Mouse (Mus musculus) embryonic facial prominence, embryonic 11.5 days (tissue): ENCODE data around the gene Galnt4. TPM values are rescaled to one million over a fixed set of nuclear protein-coding genes. Genes with fewer than 3 reads are reported as not detected.

Experiments
- ATAC-seq: fragments of 200-750 bp; cut with Nextera tagmentation; replicated peaks from 2 replicates; pipeline ENCODE4 v1.8.0; 2017; ENCODE audit warnings: low read depth; ENCODE audit not compliant: insufficient number of reproducible peaks, low FRiP score, low TSS enrichment
- DNase-seq: peaks from one replicate; pipeline ENCODE4 v3.0.0-alpha.2; 2015; ENCODE audit warnings: low spot score
- H3K27ac ChIP-seq: fragments of 300-500 bp; sonication (generic); replicated peaks from 2 replicates; pipeline ENCODE4 v1.5.1; 2014; ENCODE audit warnings: mild to moderate bottlenecking, low read depth, low read length, control low read depth
- H3K27me3 ChIP-seq: fragments of 300-500 bp; sonication (generic); 2 replicates; pipeline ENCODE4 v1.6.1; 2014; ENCODE audit warnings: mild to moderate bottlenecking, low read length, moderate library complexity, mixed read lengths; ENCODE audit not compliant: control insufficient read depth, insufficient read depth
- H3K36me3 ChIP-seq: fragments of 300-500 bp; sonication (generic); replicated peaks from 2 replicates; pipeline ENCODE4 v1.6.1; 2014; ENCODE audit warnings: low read depth, mild to moderate bottlenecking, low read length, moderate library complexity, mixed read lengths; ENCODE audit not compliant: control insufficient read depth, insufficient read depth
- H3K4me1 ChIP-seq: fragments of 300-500 bp; sonication (generic); 2 replicates; pipeline ENCODE4 v1.6.1; 2014; ENCODE audit warnings: low read length, mixed read lengths; ENCODE audit not compliant: control insufficient read depth, insufficient read depth
- H3K4me2 ChIP-seq: fragments of 300-500 bp; sonication (generic); 2 replicates; pipeline ENCODE4 v1.6.1; 2014; ENCODE audit warnings: low read depth, mild to moderate bottlenecking, control low read depth, low read length, moderate library complexity
- H3K4me3 ChIP-seq: fragments of 300-500 bp; sonication (generic); 2 replicates; pipeline ENCODE4 v1.5.1; 2014; ENCODE audit warnings: low read depth, low read length, control low read depth
- H3K9ac ChIP-seq: fragments of 300-500 bp; sonication (generic); replicated peaks from 2 replicates; pipeline ENCODE4 v1.6.1; 2014; ENCODE audit warnings: mild to moderate bottlenecking, control low read depth, low read length
- H3K9me3 ChIP-seq: fragments of 300-500 bp; sonication (generic); replicated peaks from 2 replicates; pipeline ENCODE4 v1.6.1; 2016; ENCODE audit warnings: mild to moderate bottlenecking, low read length, inconsistent platforms, mixed read lengths; ENCODE audit not compliant: control insufficient read depth
- WGBS: fragments of 180-500 bp; shearing (Covaris S2); extraction: QIAGEN DNeasy Blood & Tissue Kit; methylation state at CpG from one replicate; pipeline ENCODE4 v1.1.7; 2014; 5-methylcytosine and 5-hydroxymethylcytosine counted together
- polyA plus RNA-seq: library from polyadenylated mRNA; unstranded; fragments of >200 nt; fragmentation: Nextera tagmentation; extraction: Ambion mirVana; gene quantifications from 2 replicates; pipeline ENCODE4 v1.2.1, GENCODE M21; 2014

Galnt4 gene
- polyA plus RNA-seq, 1 experiment from 2014 or later: 7.3 TPM

- H3K4me1 ChIP-seq: no peaks in the 10 kb centered on the region
- WGBS: 88% methylated on average over 15 of the region's 16 CpGs
- no peaks in the 10 kb centered on the region for H3K36me3 ChIP-seq
- H3K27ac ChIP-seq: no peak overlapping the region
- DNase-seq: no peak
- no peaks in the 10 kb centered on the region for H3K9me3 ChIP-seq
- no peak overlapping the region for H3K4me2 ChIP-seq
- no peak overlapping the region for H3K4me3 ChIP-seq
- H3K27me3 ChIP-seq: no peaks in the 10 kb centered on the region
- no peak for ATAC-seq
- no peak overlapping the region for H3K9ac ChIP-seq
These were observed 9.0 kb downstream of the Galnt4 start for GRCm38 (mm10) chr10:99116650-99117615.

GRCm38 (mm10) chr10:99117876-99118275 is 9.9 kb downstream of the Galnt4 start:
- Histone ChIP-seq H3K9me3 (no peaks in the 10 kb centered on the region), H3K9ac (no peak overlapping the region), H3K4me2 (no peak overlapping the region), H3K36me3 (no peaks in the 10 kb centered on the region), H3K27ac (no peak overlapping the region), H3K4me1 (no peaks in the 10 kb centered on the region), H3K4me3 (no peak overlapping the region), H3K27me3 (no peaks in the 10 kb centered on the region)
- ATAC-seq (no peak), DNase-seq (no peak)
- WGBS: 76% methylated on average over 10 of the region's 10 CpGs

GRCm38 (mm10) chr10:99118697-99119096 is 10.7 kb downstream of the Galnt4 start:
- H3K4me1 ChIP-seq: no peaks in the 10 kb centered on the region
- H3K27ac ChIP-seq: no peak overlapping the region
- H3K4me2 ChIP-seq: no peak overlapping the region

GRCm38 (mm10) chr10:99119471-99119870 is 11.5 kb downstream of the Galnt4 start:
- DNase-seq: no peak

More at GRCm38 (mm10) chr10:99118697-99119096, 10.7 kb downstream of the Galnt4 start:
- DNase-seq (peak; percentile 72), ATAC-seq (peak; percentile 45; the same call in 1 of the 2 replicates)
- H3K27me3 ChIP-seq: no peaks in the 10 kb centered on the region
- H3K9me3 ChIP-seq: no peaks in the 10 kb centered on the region
- H3K4me3 ChIP-seq: no peak overlapping the region
- no peak overlapping the region for H3K9ac ChIP-seq
- H3K36me3 ChIP-seq: no peaks in the 10 kb centered on the region
- WGBS: 39% methylated on average over 6 of the region's 6 CpGs

GRCm38 (mm10) chr10:99126225-99126624 is 18.3 kb downstream of the Galnt4 start, which contains the start of gene Phxr2:
TSS of gene Phxr2 (minus strand) at chr10:99126325.
- no peak for ATAC-seq

More at GRCm38 (mm10) chr10:99119471-99119870, 11.5 kb downstream of the Galnt4 start:
- Histone ChIP-seq H3K27ac (no peak overlapping the region), H3K9ac (no peak overlapping the region), H3K27me3 (no peaks in the 10 kb centered on the region), H3K4me3 (no peak overlapping the region), H3K9me3 (no peaks in the 10 kb centered on the region), H3K4me1 (no peaks in the 10 kb centered on the region), H3K4me2 (no peak overlapping the region), H3K36me3 (no peaks in the 10 kb centered on the region)
- ATAC-seq: no peak
- 87% methylated on average over 4 of the region's 4 CpGs for whole genome bisulfite sequencing

GRCm38 (mm10) chr10:99126954-99127353 is 19.0 kb downstream of the Galnt4 start:
- Histone ChIP-seq H3K36me3 (no peaks in the 10 kb centered on the region; the same call in none of the 2 replicates), H3K9ac (no peak overlapping the region), H3K27ac (no peak overlapping the region), H3K4me1 (no peaks in the 10 kb centered on the region), H3K27me3 (no peaks in the 10 kb centered on the region), H3K9me3 (no peaks in the 10 kb centered on the region), H3K4me3 (no peak overlapping the region), H3K4me2 (no peak overlapping the region)
- 88% methylated on average over 14 of the region's 14 CpGs for WGBS
- no peak for DNase-seq
- no peak for ATAC-seq

More at GRCm38 (mm10) chr10:99126225-99126624, 18.3 kb downstream of the Galnt4 start, which contains the start of gene Phxr2:
- no peak for DNase-seq
- WGBS: 86% methylated on average over 4 of the region's 4 CpGs
- Histone ChIP-seq H3K9me3 (no peaks in the 10 kb centered on the region), H3K36me3 (no peaks in the 10 kb centered on the region; the same call in none of the 2 replicates), H3K4me1 (no peaks in the 10 kb centered on the region), H3K4me3 (no peak within 1 kb of the TSS), H3K9ac (no peak within 1 kb of the TSS), H3K27me3 (no peaks in the 10 kb centered on the region), H3K4me2 (no peak within 1 kb of the TSS), H3K27ac (no peak within 1 kb of the TSS)

- H3K9ac ChIP-seq: no peak overlapping the region
- no peaks in the 10 kb centered on the region for H3K27me3 ChIP-seq
- 82% methylated on average over 11 of the region's 11 CpGs for WGBS
- no peak overlapping the region for H3K4me3 ChIP-seq
- H3K9me3 ChIP-seq: no peaks in the 10 kb centered on the region
- DNase-seq: no peak
- no peak overlapping the region for H3K27ac ChIP-seq
- H3K4me2 ChIP-seq: no peak overlapping the region
- H3K36me3 ChIP-seq: no peaks in the 10 kb centered on the region; the same call in none of the 2 replicates
- no peak for ATAC-seq
- H3K4me1 ChIP-seq: no peaks in the 10 kb centered on the region
These were observed 19.8 kb downstream of the Galnt4 start for GRCm38 (mm10) chr10:99127691-99128261.

GRCm38 (mm10) chr10:99130611-99131010 is 22.7 kb downstream of the Galnt4 start:
- no peak for ATAC-seq

More at GRCm38 (mm10) chr10:99130611-99131010, 22.7 kb downstream of the Galnt4 start:
- no peak overlapping the region for H3K4me2 ChIP-seq
- H3K27ac ChIP-seq: no peak overlapping the region
- no peak overlapping the region for H3K4me3 ChIP-seq
- no peak overlapping the region for H3K9ac ChIP-seq
- no peaks in the 10 kb centered on the region for H3K9me3 ChIP-seq
- 47% methylated on average over 6 of the region's 6 CpGs for WGBS
- no peaks in the 10 kb centered on the region for H3K4me1 ChIP-seq
- no peaks in the 10 kb centered on the region for H3K27me3 ChIP-seq
- no peaks in the 10 kb centered on the region; the same call in none of the 2 replicates for H3K36me3 ChIP-seq
- no peak for DNase-seq
